Mouse (Mus musculus): ENCODE measurements around the gene Sdk1. TPM values are rescaled to one million over a fixed set of nuclear protein-coding genes. Genes with fewer than 3 reads are reported as not detected.

Sdk1 gene
- polyA plus RNA-seq, 1 experiment from 2014 or later, result not detected

GRCm38 (mm10) chr5:141463417-141463816 lies 222.1 kb downstream of the Sdk1 start:
- Histone ChIP-seq H3K79me2 (ENCODE audit: inconsistent target) (no peaks in the 10 kb centered on the region), H3K27ac (no peak overlapping the region), H3K4me3 (ENCODE audit: inconsistent target) (no peak overlapping the region), H3K36me3 (ENCODE audit: inconsistent target) (no peaks in the 10 kb centered on the region)
- 65% methylated on average over 2 of the region's 2 CpGs for WGBS (ENCODE audit: missing documents)

GRCm38 (mm10) chr5:141468821-141469220 lies 227.5 kb downstream of the Sdk1 start:
- 91% methylated on average over 5 of the region's 5 CpGs for WGBS (ENCODE audit: missing documents)
- Histone ChIP-seq H3K27ac (no peak overlapping the region), H3K36me3 (ENCODE audit: inconsistent target) (no peaks in the 10 kb centered on the region), H3K4me3 (ENCODE audit: inconsistent target) (no peak overlapping the region), H3K79me2 (ENCODE audit: inconsistent target) (no peaks in the 10 kb centered on the region)

GRCm38 (mm10) chr5:141505281-141505680 lies 264.0 kb downstream of the Sdk1 start:
- no peaks in the 10 kb centered on the region for H3K79me2 ChIP-seq (ENCODE audit: inconsistent target)
- H3K4me3 ChIP-seq (ENCODE audit: inconsistent target), result no peak overlapping the region
- no peak overlapping the region for H3K27ac ChIP-seq
- 82% methylated on average over 6 of the region's 6 CpGs for WGBS (ENCODE audit: missing documents)
- no peaks in the 10 kb centered on the region for H3K36me3 ChIP-seq (ENCODE audit: inconsistent target)

GRCm38 (mm10) chr5:141506344-141506743 lies 265.1 kb downstream of the Sdk1 start:
- Histone ChIP-seq H3K27ac (no peak overlapping the region), H3K4me3 (ENCODE audit: inconsistent target) (no peak overlapping the region), H3K79me2 (ENCODE audit: inconsistent target) (no peaks in the 10 kb centered on the region), H3K36me3 (ENCODE audit: inconsistent target) (no peaks in the 10 kb centered on the region)
- WGBS (ENCODE audit: missing documents), result 93% methylated on average over 3 of the region's 3 CpGs

- Histone ChIP-seq H3K27ac (no peak overlapping the region), H3K79me2 (ENCODE audit: inconsistent target) (no peaks in the 10 kb centered on the region), H3K36me3 (ENCODE audit: inconsistent target) (no peaks in the 10 kb centered on the region), H3K4me3 (ENCODE audit: inconsistent target) (no peak overlapping the region)
- WGBS (ENCODE audit: missing documents), result 70% methylated on average over 13 of the region's 13 CpGs
Measured at GRCm38 (mm10) chr5:141524801-141525715, 283.8 kb downstream of the Sdk1 start.

GRCm38 (mm10) chr5:141540193-141540592 lies 298.9 kb downstream of the Sdk1 start:
- no peaks in the 10 kb centered on the region for H3K36me3 ChIP-seq (ENCODE audit: inconsistent target)
- no peak overlapping the region for H3K4me3 ChIP-seq (ENCODE audit: inconsistent target)
- no peaks in the 10 kb centered on the region for H3K79me2 ChIP-seq (ENCODE audit: inconsistent target)
- H3K27ac ChIP-seq, result no peak overlapping the region
- 50% methylated on average over 5 of the region's 5 CpGs for WGBS (ENCODE audit: missing documents)

- Histone ChIP-seq H3K36me3 (ENCODE audit: inconsistent target) (no peaks in the 10 kb centered on the region), H3K4me3 (ENCODE audit: inconsistent target) (no peak overlapping the region), H3K27ac (no peak overlapping the region), H3K79me2 (ENCODE audit: inconsistent target) (no peaks in the 10 kb centered on the region)
- WGBS (ENCODE audit: missing documents), result 48% methylated on average over 8 of the region's 8 CpGs
Measured at GRCm38 (mm10) chr5:141542890-141543666, 301.8 kb downstream of the Sdk1 start.

- no peaks in the 10 kb centered on the region for H3K36me3 ChIP-seq (ENCODE audit: inconsistent target)
- H3K4me3 ChIP-seq (ENCODE audit: inconsistent target), result no peak overlapping the region
- H3K79me2 ChIP-seq (ENCODE audit: inconsistent target), result no peaks in the 10 kb centered on the region
- WGBS (ENCODE audit: missing documents), result 90% methylated on average over 9 of the region's 9 CpGs
- H3K27ac ChIP-seq, result no peak overlapping the region
Measured at GRCm38 (mm10) chr5:141553444-141553843, 312.2 kb downstream of the Sdk1 start.

GRCm38 (mm10) chr5:141558731-141559130 lies 317.4 kb downstream of the Sdk1 start:
- H3K36me3 ChIP-seq (ENCODE audit: inconsistent target), result no peaks in the 10 kb centered on the region
- H3K4me3 ChIP-seq (ENCODE audit: inconsistent target), result no peak overlapping the region
- no peaks in the 10 kb centered on the region for H3K79me2 ChIP-seq (ENCODE audit: inconsistent target)
- whole genome bisulfite sequencing (ENCODE audit: missing documents), result 78% methylated on average over 4 of the region's 4 CpGs
- H3K27ac ChIP-seq, result no peak overlapping the region

GRCm38 (mm10) chr5:141560325-141560724 lies 319.0 kb downstream of the Sdk1 start:
- H3K79me2 ChIP-seq (ENCODE audit: inconsistent target), result no peaks in the 10 kb centered on the region
- no peak overlapping the region for H3K4me3 ChIP-seq (ENCODE audit: inconsistent target)
- H3K27ac ChIP-seq, result no peak overlapping the region
- WGBS (ENCODE audit: missing documents), result 79% methylated on average over 5 of the region's 5 CpGs
- no peaks in the 10 kb centered on the region for H3K36me3 ChIP-seq (ENCODE audit: inconsistent target)

- no peaks in the 10 kb centered on the region for H3K36me3 ChIP-seq (ENCODE audit: inconsistent target)
- WGBS (ENCODE audit: missing documents), result 78% methylated on average over 3 of the region's 3 CpGs
Measured at GRCm38 (mm10) chr5:141561989-141562560, 320.8 kb downstream of the Sdk1 start.

GRCm38 (mm10) chr5:141564197-141564596 lies 322.9 kb downstream of the Sdk1 start:
- Histone ChIP-seq H3K79me2 (ENCODE audit: inconsistent target) (no peaks in the 10 kb centered on the region), H3K36me3 (ENCODE audit: inconsistent target) (no peaks in the 10 kb centered on the region), H3K4me3 (ENCODE audit: inconsistent target) (no peak overlapping the region), H3K27ac (no peak overlapping the region)
- WGBS (ENCODE audit: missing documents), result 79% methylated on average over 5 of the region's 5 CpGs

More at GRCm38 (mm10) chr5:141561989-141562560, 320.8 kb downstream of the Sdk1 start:
- no peak overlapping the region for H3K27ac ChIP-seq
- no peak overlapping the region for H3K4me3 ChIP-seq (ENCODE audit: inconsistent target)
- H3K79me2 ChIP-seq (ENCODE audit: inconsistent target), result no peaks in the 10 kb centered on the region

GRCm38 (mm10) chr5:141568106-141568505 lies 326.8 kb downstream of the Sdk1 start:
- no peak overlapping the region for H3K4me3 ChIP-seq (ENCODE audit: inconsistent target)
- 79% methylated on average over 2 of the region's 2 CpGs for WGBS (ENCODE audit: missing documents)
- H3K27ac ChIP-seq, result no peak overlapping the region
- no peaks in the 10 kb centered on the region for H3K36me3 ChIP-seq (ENCODE audit: inconsistent target)
- H3K79me2 ChIP-seq (ENCODE audit: inconsistent target), result no peaks in the 10 kb centered on the region

- WGBS (ENCODE audit: missing documents), result 86% methylated on average over 6 of the region's 6 CpGs
- Histone ChIP-seq H3K4me3 (ENCODE audit: inconsistent target) (no peak overlapping the region), H3K36me3 (ENCODE audit: inconsistent target) (no peaks in the 10 kb centered on the region), H3K27ac (no peak overlapping the region), H3K79me2 (ENCODE audit: inconsistent target) (no peaks in the 10 kb centered on the region)
Measured at GRCm38 (mm10) chr5:141570442-141570841, 329.2 kb downstream of the Sdk1 start.

GRCm38 (mm10) chr5:141574263-141574662 lies 333.0 kb downstream of the Sdk1 start:
- H3K36me3 ChIP-seq (ENCODE audit: inconsistent target), result no peaks in the 10 kb centered on the region
- 100% methylated on average over 1 of the region's 1 CpGs for WGBS (ENCODE audit: missing documents)
- no peaks in the 10 kb centered on the region for H3K79me2 ChIP-seq (ENCODE audit: inconsistent target)
- H3K27ac ChIP-seq, result no peak overlapping the region
- H3K4me3 ChIP-seq (ENCODE audit: inconsistent target), result no peak overlapping the region
